Mouse (Mus musculus): Measurements from ENCODE around the gene Znrf4. TPM values are rescaled to one million over a fixed set of nuclear protein-coding genes. Genes with fewer than 3 reads are reported as not detected.

Gene Znrf4
- not detected for polyA plus RNA-seq (2017; shearing (Covaris generic))

DNA sequence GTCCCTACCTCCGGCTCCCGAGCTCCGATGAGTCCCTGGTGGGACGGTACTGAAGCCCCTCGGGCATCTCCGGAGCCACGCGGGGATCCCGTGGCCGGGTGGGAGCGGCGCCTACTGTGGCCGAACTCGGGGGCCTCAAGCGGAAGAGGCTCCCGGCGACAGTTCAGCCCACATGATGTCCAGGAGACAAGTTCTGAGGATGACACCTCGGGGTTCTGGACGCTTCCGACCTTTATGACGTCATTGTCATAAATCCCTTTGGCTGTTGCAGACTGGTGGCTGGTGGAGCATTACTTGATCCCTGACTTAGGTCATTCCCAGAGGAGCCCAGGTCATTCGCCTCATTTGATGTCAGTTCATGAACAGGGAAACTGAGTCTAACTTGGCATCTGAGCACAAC is at the start of gene Znrf4:
TSS of gene Znrf4 (minus strand) at position 122 of the 400 bp plus-strand sequence.

DNA sequence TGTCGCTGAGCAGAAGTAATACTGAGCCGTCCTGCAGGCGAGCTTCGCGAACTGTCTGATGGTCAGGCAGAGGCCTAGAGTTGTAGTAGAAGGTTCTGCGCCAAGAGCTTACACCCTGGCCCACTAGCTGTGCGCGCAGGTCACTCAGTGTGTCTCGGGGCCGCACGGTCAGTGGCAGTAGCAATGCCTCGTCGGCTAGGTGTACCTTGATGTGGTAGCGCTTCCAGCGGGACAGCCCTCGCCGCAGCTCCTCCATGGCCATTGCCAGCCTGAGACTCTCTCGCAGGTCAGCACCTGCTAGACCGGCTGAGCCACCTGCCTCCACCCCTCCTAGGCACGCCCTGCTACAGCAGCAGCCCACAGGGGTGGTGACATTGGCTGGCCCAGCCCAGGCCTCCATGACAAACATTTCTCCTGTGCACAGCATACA is 41.9 kb upstream of the Znrf4 start, which contains the start of gene Gm20219:
TSS of gene Gm20219 (minus strand) at position 266 of the 430 bp plus-strand sequence.

DNA sequence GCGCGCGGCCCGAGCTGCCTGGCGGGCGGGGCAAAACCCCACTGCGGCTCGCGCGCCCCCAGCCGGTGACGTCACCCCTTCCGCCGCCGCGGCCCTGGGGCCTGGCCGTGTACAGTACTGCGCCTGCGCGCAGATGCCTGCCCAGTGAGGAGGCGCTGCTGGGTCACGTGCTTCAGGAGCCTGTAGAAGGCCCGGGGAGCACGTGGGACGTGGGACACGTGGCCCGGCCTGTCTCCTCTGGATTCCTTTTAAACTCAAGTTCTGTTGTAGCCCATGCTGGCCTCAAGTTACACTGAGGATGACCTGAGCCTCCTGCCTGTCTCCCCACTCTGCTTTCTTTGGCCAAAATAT is 35.9 kb downstream of the Znrf4 start, which contains the start of gene Ptprs:
TSS of gene Ptprs (minus strand) at position 82 of the 351 bp plus-strand sequence.

Other genes with a start within 250 kb of the Znrf4 start
- gene Ticam1, start 235.6 kb downstream of the Znrf4 start, polyA plus RNA-seq (2017; shearing (Covaris generic)) = 9.2 TPM
- gene Plin3, start 219.6 kb downstream of the Znrf4 start, polyA plus RNA-seq (2017; shearing (Covaris generic)) = 45.8 TPM
- not detected for gene Arrdc5, start 212.1 kb downstream of the Znrf4 start, polyA plus RNA-seq (2017; shearing (Covaris generic))
- 25.5 TPM for gene Uhrf1, start 209.1 kb downstream of the Znrf4 start, polyA plus RNA-seq (2017; shearing (Covaris generic))
- 17.8 TPM for gene Kdm4b, start 186.4 kb downstream of the Znrf4 start, polyA plus RNA-seq (2017; shearing (Covaris generic))
- 11.2 TPM for gene Ptprs, start 35.9 kb downstream of the Znrf4 start, polyA plus RNA-seq (2017; shearing (Covaris generic))
- gene Gm20219, start 42.0 kb upstream of the Znrf4 start, polyA plus RNA-seq (2017; shearing (Covaris generic)) = 1.00 TPM
- gene Safb2, start 72.2 kb upstream of the Znrf4 start, polyA plus RNA-seq (2017; shearing (Covaris generic)) = 197 TPM
- 192 TPM for gene Safb, start 72.4 kb upstream of the Znrf4 start, polyA plus RNA-seq (2017; shearing (Covaris generic))
- gene 2410015M20Rik, start 97.3 kb upstream of the Znrf4 start, polyA plus RNA-seq (2017; shearing (Covaris generic)) = 221 TPM
- gene Rpl36, start 101.0 kb upstream of the Znrf4 start, polyA plus RNA-seq (2017; shearing (Covaris generic)) = 1,818 TPM
- gene Lonp1, start 114.5 kb upstream of the Znrf4 start, polyA plus RNA-seq (2017; shearing (Covaris generic)) = 12.7 TPM
- 2.7 TPM for gene Catsperd, start 115.7 kb upstream of the Znrf4 start, polyA plus RNA-seq (2017; shearing (Covaris generic))
- gene Ranbp3, start 160.9 kb upstream of the Znrf4 start, polyA plus RNA-seq (2017; shearing (Covaris generic)) = 115 TPM
- gene Ndufa11, start 205.3 kb upstream of the Znrf4 start, polyA plus RNA-seq (2017; shearing (Covaris generic)) = 257 TPM
- 8.2 TPM for gene Vmac, start 205.6 kb upstream of the Znrf4 start, polyA plus RNA-seq (2017; shearing (Covaris generic))
- not detected for gene Nrtn, start 245.1 kb upstream of the Znrf4 start, polyA plus RNA-seq (2017; shearing (Covaris generic))

Data from inflammation-experienced regulatory T-cells, adult 16 weeks (primary cell).